In genomic region chr17:49568717-49569116, GRCm38 (mm10) we compare ENCODE assay signal across 13 mouse cellular contexts. TPM values are rescaled to one million over a fixed set of nuclear protein-coding genes. Genes with fewer than 3 reads are reported as not detected.
"Had no signal": no experiment of that assay in that cellular context is flagged by ENCODE, and none has a peak within 500 bp of the region (broad histone marks: within the 10 kb centered on the region; RNA-seq: fewer than 3 reads in every experiment).

No protein-coding gene starts in this region.

- ATAC-seq: liver, embryonic 12.5 days; midbrain, embryonic 13.5 days; midbrain, embryonic 15.5 days had no signal

- H3K9me3 ChIP-seq: liver, embryonic 12.5 days; midbrain, embryonic 10.5 days; midbrain, embryonic 15.5 days; neural tube, embryonic 12.5 days had no signal

- H3K36me3 ChIP-seq: liver, embryonic 12.5 days; midbrain, embryonic 10.5 days; midbrain, embryonic 13.5 days; midbrain, embryonic 15.5 days; neural tube, embryonic 12.5 days had no signal

- H3K9ac ChIP-seq: liver, embryonic 12.5 days; liver, embryonic 14.5 days; lung, embryonic 14.5 days; midbrain, embryonic 13.5 days; midbrain, embryonic 15.5 days; neural tube, embryonic 12.5 days had no signal

- H3K27me3 ChIP-seq: neural tube, embryonic 12.5 days had no signal

- H3K4me2 ChIP-seq: liver, embryonic 12.5 days; lung, embryonic 14.5 days; midbrain, embryonic 13.5 days; midbrain, embryonic 15.5 days; neural tube, embryonic 12.5 days had no signal

- DNase-seq: lung, embryonic 14.5 days; right cerebral cortex, postnatal 14 days; spleen, adult 18-20 months; thymus, adult 18-20 months; thymus, postnatal 14 days; thymus, postnatal 36 days had no signal

- H3K4me3 ChIP-seq: liver, embryonic 12.5 days; midbrain, embryonic 10.5 days; midbrain, embryonic 13.5 days; midbrain, embryonic 15.5 days; neural tube, embryonic 12.5 days had no signal

- H3K4me1 ChIP-seq: liver, embryonic 12.5 days had no signal

- H3K27ac ChIP-seq: liver, embryonic 12.5 days; liver, embryonic 14.5 days; midbrain, embryonic 10.5 days; midbrain, embryonic 13.5 days; midbrain, embryonic 15.5 days; neural tube, embryonic 12.5 days had no signal

RNA-seq across cellular contexts. Expression of gene Kif6, which starts 46.2 kb away (rescaled TPM):
- polyA plus RNA-seq: liver, adult 2 months had no signal
